Mouse (Mus musculus): ENCODE results near the gene Spx.

Gene Spx

DNA sequence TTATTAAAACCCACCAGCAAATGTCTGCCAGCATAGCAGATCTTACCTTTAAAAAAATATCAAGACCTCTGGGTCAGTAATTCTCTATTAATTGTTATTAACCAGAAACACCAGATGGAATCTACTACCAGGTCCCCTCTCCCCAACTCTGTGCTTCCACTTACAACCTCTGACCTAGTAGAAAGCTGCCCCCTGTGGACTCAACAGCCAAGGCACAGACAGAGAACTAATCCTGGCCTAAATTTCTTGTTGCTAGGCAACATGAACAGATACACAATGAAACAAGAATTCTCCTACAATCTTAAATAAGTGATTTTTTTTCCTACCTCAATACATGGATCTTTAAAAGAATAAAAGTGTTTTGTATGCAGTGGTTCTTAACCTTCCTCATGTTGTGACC, 15.8 kb downstream of the Spx start:
- CTCF ChIA-PET: no interaction called here

DNA sequence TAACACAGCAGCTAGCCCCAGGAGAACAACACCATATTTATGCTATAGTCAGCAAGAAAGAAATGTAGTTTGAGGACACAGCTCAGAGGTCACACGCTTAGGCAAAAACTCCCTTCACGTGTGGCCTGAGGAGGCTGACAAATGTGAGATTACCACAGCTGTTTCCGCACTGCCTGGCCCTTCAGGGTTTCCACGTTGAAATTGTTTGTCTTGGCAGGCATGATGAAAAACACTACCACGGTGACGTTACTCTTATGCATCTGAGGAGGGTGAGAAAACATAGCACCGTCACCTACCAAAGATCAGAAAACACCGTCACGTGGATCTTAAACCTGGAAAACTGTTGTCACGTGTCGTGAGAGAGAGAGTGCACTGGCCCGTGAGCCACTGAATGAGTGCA, 38.1 kb downstream of the Spx start:
- CTCF ChIA-PET: no interaction called here

DNA sequence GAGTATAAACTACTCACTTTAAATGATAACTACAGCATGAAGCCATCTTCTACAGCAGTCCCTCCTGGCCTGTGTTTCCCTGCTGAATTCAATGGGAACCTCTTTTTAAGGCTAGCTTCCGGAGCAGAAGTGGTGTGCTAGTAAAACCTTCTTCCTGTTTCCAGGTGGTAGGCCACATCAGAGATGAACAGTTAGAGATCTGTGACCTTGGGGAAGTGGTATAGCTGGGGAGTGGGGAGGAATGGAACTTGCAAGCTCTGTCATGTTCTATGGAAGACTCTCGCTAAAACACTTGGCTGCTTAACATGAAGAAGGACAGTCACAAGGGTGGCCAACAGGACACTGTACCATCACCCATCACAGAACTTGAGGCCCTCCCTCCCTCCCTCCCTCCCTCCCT, 40.1 kb downstream of the Spx start:
- CTCF ChIA-PET: no interaction called here

DNA sequence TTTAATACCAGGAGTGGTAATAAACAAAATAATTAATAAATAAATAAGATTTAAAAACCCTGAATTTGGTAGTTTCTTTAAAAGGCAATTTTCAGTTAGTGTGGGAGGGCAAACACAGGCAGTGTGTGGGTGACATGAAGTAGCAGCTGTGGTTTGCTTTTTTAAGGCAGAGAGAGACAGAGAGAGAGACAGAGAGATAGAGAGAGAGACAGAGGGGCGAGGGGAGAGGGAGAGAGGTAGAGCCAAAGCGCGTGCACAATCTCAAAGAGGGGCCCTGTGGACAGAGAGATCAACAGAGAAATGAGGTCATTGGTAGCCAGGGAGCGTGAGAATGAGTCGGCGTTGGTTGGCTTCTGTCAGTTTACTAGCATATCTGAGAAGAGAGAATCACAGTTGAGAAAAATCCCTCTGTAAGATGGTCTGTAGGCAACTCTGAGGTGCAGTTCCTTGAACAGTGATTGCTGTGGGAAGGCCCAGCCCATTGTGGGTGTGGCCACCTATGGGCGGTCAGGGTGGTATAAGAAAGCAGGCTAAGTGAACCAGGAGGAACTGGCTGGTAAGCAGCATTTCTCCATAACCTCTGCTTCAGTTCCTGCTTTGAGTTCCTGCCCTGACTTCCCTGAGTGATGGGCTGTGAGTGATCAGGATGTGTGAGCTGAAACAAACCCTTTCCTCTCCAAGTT, 42.2 kb downstream of the Spx start:
- CTCF ChIA-PET: no interaction called here

DNA sequence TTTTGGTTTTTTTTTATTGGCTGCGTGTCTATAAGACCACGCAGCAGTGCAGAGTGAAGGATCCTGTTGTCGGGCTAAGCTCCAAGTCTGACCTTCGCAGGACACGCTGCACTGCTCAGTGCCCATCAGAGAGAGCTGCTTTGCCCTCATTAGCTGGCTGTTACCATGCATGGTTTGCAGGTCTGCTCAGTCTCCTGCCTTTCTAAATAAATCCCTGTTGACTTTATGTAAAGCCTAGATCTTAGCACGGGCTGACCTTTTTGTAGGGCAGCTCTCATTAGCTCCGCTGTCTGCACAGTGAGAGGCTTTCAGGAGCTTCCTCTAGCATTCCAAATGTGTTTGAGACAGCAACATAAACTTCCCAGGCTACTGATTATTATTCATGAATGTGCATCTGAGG, 44.8 kb downstream of the Spx start:
- CTCF ChIA-PET: no interaction called here

DNA sequence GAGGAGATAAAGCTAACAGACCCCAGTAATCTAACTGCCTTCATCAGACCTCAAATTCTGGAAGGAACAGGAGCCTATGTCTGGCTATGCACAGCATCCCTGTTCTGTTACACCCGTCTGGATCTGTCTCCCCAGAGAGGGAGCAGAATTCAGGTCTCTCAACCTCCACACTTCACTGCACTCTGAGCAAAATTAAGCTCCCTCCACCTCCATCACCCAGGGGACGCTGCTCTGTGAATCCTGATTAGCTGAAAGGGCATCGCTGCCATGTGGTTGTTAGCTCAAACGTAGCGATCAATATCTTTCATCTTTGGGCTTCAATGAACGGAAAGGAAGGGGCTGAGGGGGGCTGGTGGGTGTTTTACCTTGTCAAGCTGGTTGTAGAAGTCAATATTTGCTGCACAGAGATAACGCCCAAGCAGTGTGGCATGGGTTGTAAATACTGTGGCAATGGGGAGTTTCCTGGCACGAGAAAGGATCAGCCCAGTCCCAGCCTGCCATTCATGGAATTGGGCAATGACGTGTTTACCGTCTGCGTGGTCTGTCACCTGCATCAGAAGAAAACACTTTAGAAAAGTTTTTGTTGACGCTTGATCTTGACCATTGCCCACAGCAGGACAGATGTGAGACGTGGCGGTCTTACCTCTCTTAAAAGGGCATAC, 45.9 kb downstream of the Spx start:
- CTCF ChIA-PET: no interaction called here

DNA sequence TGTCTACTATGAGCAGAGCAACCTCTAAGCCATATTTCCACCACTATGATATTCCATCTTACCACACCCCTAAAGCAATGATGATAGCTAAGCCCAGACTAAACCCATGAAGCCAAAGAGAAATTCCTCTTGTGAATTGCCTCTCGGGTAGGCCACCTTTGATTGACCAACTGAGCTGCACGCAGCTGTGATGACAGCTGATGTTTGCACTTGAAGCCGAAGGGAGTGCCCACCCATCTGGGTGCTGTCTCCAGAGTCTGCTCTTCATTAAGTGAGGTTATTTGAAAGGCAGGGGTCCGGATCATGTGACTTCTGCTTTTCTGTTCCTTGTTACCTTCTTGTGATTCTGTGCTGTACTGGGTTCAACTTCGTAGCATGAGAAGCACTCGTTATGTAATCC, 49.0 kb downstream of the Spx start:
- CTCF ChIA-PET: no interaction called here

Data from spleen, embryonic (tissue).